Mouse (Mus musculus) E14TG2a.4 (cell line): Measurements from ENCODE around the gene Gm45521.

Source experiments
- CTCF ChIP-seq: conservative IDR thresholded peaks from 2 replicates; pipeline ENCODE4 v1.5.1; 2014; ENCODE audit warnings: low read length
- POU5F1 ChIP-seq: IDR thresholded peaks from 2 replicates; pipeline ENCODE4 v1.6.1; 2014; ENCODE audit warnings: low read length, borderline replicate concordance

DNA sequence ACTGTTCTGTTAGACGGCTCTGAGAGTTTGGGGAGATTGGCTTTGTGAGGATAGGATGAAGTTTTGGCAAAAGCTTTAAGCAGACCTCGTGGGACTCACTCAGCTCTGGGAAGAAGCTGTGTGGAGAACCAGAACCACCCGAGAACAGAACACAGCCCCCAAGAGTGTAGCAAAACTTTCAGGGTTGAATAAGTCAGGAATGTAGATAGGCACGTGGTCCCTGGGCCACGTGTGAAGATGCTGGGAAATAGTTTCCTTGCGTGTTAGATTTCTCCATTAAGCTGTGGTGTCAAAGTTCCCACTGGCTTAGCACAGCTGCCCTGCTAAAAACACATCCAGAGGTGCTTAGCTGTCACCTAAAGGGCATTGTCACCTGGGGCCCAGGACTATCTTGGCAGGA, 35.1 kb downstream of the Gm45521 start:
- TF ChIP-seq CTCF (no peak), POU5F1 (no peak)
